Mouse (Mus musculus) right cerebral cortex, adult 2 months (tissue): ENCODE measurements around the gene Dguok.

Experiments
- DNase-seq, 2 experiments: peaks; one replicate each; pipeline ENCODE4 v3.0.0; 2021 to 2022; ENCODE audit warnings: low spot score in 2 of 2

Dguok gene

GRCm38 (mm10) chr6:83456131-83456983 is 50.4 kb downstream of the Dguok start:
- DNase-seq = peak in 1 of 2 experiments; percentile 46

- no peak for DNase-seq
These were observed 51.2 kb downstream of the Dguok start for GRCm38 (mm10) chr6:83455328-83456130.

- DNase-seq = no peak
These were observed 53.1 kb downstream of the Dguok start for GRCm38 (mm10) chr6:83453706-83454105.

- no peak for DNase-seq
These were observed 56.1 kb downstream of the Dguok start for GRCm38 (mm10) chr6:83450451-83451303.

GRCm38 (mm10) chr6:83449440-83449839 is 57.3 kb downstream of the Dguok start:
- DNase-seq = no peak

- no peak for DNase-seq
These were observed 57.9 kb downstream of the Dguok start for GRCm38 (mm10) chr6:83448911-83449310.

- DNase-seq = no peak
These were observed 59.7 kb downstream of the Dguok start for GRCm38 (mm10) chr6:83447031-83447430.

GRCm38 (mm10) chr6:83445796-83446195 is 61.0 kb downstream of the Dguok start:
- DNase-seq = no peak

- DNase-seq = peak; percentile 61 to 71
These were observed 63.1 kb downstream of the Dguok start for GRCm38 (mm10) chr6:83443441-83444340.

GRCm38 (mm10) chr6:83442639-83443038 is 64.1 kb downstream of the Dguok start:
- DNase-seq = peak; percentile 49 to 58

- peak; percentile 82 to 86 for DNase-seq
These were observed 65.3 kb downstream of the Dguok start for GRCm38 (mm10) chr6:83441259-83442061.

GRCm38 (mm10) chr6:83440510-83441258 is 66.1 kb downstream of the Dguok start:
- peak; percentile 84 for DNase-seq

GRCm38 (mm10) chr6:83440197-83440509 is 66.6 kb downstream of the Dguok start:
- no peak for DNase-seq

- peak; percentile 49 to 53 for DNase-seq
These were observed 67.0 kb downstream of the Dguok start for GRCm38 (mm10) chr6:83439781-83440180.

GRCm38 (mm10) chr6:83439119-83439767 is 67.5 kb downstream of the Dguok start:
- DNase-seq = peak; percentile 68 to 70

GRCm38 (mm10) chr6:83438584-83438983 is 68.2 kb downstream of the Dguok start:
- DNase-seq = peak; percentile 38 to 54

GRCm38 (mm10) chr6:83437802-83438201 is 69.0 kb downstream of the Dguok start:
- no peak for DNase-seq

GRCm38 (mm10) chr6:83437225-83437624 is 69.5 kb downstream of the Dguok start:
- DNase-seq = no peak

- DNase-seq = no peak
These were observed 70.2 kb downstream of the Dguok start for GRCm38 (mm10) chr6:83436547-83436946.
